Comparison of ENCODE assay signal across 23 mouse cellular contexts in genomic region chr13:35173522-35173921, GRCm38 (mm10).
DNase-seq lines count a peak whose midpoint lies in the region; ATAC-seq and TF ChIP-seq lines count a peak whose summit lies in the region.
"Had no signal": no experiment of that assay in that cellular context is flagged by ENCODE, and none has a peak within 500 bp of the region (broad histone marks: within the 10 kb centered on the region; RNA-seq: fewer than 3 reads in every experiment).

No protein-coding gene starts in this region.

- ATAC-seq in intestine, embryonic 15.5 days, result peak; percentile 68
- ATAC-seq in intestine, postnatal 0 days, result no peak
- no peak for ATAC-seq in forebrain, embryonic 15.5 days (replicated peaks)
- ATAC-seq: activated CD4-positive, CD25-positive, alpha-beta regulatory T cell, adult 4 months; CD4-positive, CD25-positive, alpha-beta regulatory T cell, adult 4 months; forebrain, embryonic 13.5 days; forebrain, embryonic 16.5 days; Patski had no signal

- no peak overlapping the region for H3K9ac ChIP-seq in intestine, embryonic 15.5 days
- no peak overlapping the region for H3K9ac ChIP-seq in intestine, postnatal 0 days (ENCODE audit: low read depth, low read length)
- H3K9ac ChIP-seq in forebrain, embryonic 15.5 days (replicated peaks), result no peak overlapping the region
- H3K9ac ChIP-seq: embryonic facial prominence, embryonic 12.5 days; forebrain, embryonic 13.5 days had no signal

- no peak overlapping the region for H3K4me2 ChIP-seq in intestine, embryonic 15.5 days (replicated peaks)
- no peak overlapping the region for H3K4me2 ChIP-seq in intestine, postnatal 0 days (replicated peaks; ENCODE audit: low read depth)
- H3K4me2 ChIP-seq in forebrain, embryonic 15.5 days (replicated peaks), result no peak overlapping the region
- H3K4me2 ChIP-seq: embryonic facial prominence, embryonic 12.5 days; forebrain, embryonic 13.5 days had no signal

- DNase-seq in heart, embryonic 10.5 days (ENCODE audit: low spot score), result no peak
- DNase-seq in heart, adult 8-10 months (ENCODE audit: low spot score), result no peak
- DNase-seq: adrenal gland, adult 8-10 months; adrenal gland, postnatal 14 days; adrenal gland, postnatal 36 days; B cell, adult 2 months; cerebellum, adult 11-12 months; cerebellum, adult 2 months; cerebellum, adult 9-10 months; cerebellum, postnatal 10 days; cerebellum, postnatal 25 days had no signal

- H3K9me3 ChIP-seq in heart, embryonic 10.5 days, result no peaks in the 10 kb centered on the region
- no peaks in the 10 kb centered on the region for H3K9me3 ChIP-seq in intestine, embryonic 15.5 days
- H3K9me3 ChIP-seq in intestine, postnatal 0 days (ENCODE audit: control insufficient read depth), result no peaks in the 10 kb centered on the region
- no peaks in the 10 kb centered on the region for H3K9me3 ChIP-seq in forebrain, embryonic 15.5 days
- H3K9me3 ChIP-seq: embryonic facial prominence, embryonic 10.5 days; embryonic facial prominence, embryonic 12.5 days; forebrain, embryonic 13.5 days; G1E had no signal

- no peak overlapping the region for H3K4me3 ChIP-seq in heart, embryonic 10.5 days
- H3K4me3 ChIP-seq in intestine, embryonic 15.5 days (replicated peaks), result no peak overlapping the region
- no peak overlapping the region for H3K4me3 ChIP-seq in intestine, postnatal 0 days (ENCODE audit: low read depth, low read length)
- H3K4me3 ChIP-seq in forebrain, embryonic 15.5 days, result no peak overlapping the region
- H3K4me3 ChIP-seq: embryonic facial prominence, embryonic 10.5 days; embryonic facial prominence, embryonic 12.5 days; forebrain, embryonic 13.5 days had no signal

- H3K27me3 ChIP-seq in heart, embryonic 10.5 days (ENCODE audit: insufficient read depth, poor library complexity, severe bottlenecking), result no peaks in the 10 kb centered on the region
- no peaks in the 10 kb centered on the region for H3K27me3 ChIP-seq in intestine, embryonic 15.5 days (replicated peaks)
- H3K27me3 ChIP-seq in intestine, postnatal 0 days (replicated peaks; ENCODE audit: control insufficient read depth, insufficient read depth, low read length), result no peaks in the 10 kb centered on the region
- H3K27me3 ChIP-seq in forebrain, embryonic 15.5 days, result no peaks in the 10 kb centered on the region
- H3K27me3 ChIP-seq: CH12.LX; embryonic facial prominence, embryonic 12.5 days; forebrain, embryonic 13.5 days; Patski had no signal

- H3K4me1 ChIP-seq in heart, embryonic 10.5 days, result peaks cover 23% of the 10 kb centered on the region
- no peaks in the 10 kb centered on the region for H3K4me1 ChIP-seq in intestine, embryonic 15.5 days (replicated peaks)
- H3K4me1 ChIP-seq in intestine, postnatal 0 days (replicated peaks; ENCODE audit: control insufficient read depth, insufficient read depth, low read length), result peaks cover 8% of the 10 kb centered on the region; the same call in 1 of the 2 replicates
- H3K4me1 ChIP-seq in forebrain, embryonic 15.5 days, result no peaks in the 10 kb centered on the region
- H3K4me1 ChIP-seq: forebrain, embryonic 13.5 days had no signal

- H3K36me3 ChIP-seq in heart, embryonic 10.5 days, result no peaks in the 10 kb centered on the region
- H3K36me3 ChIP-seq in intestine, embryonic 15.5 days, result no peaks in the 10 kb centered on the region
- H3K36me3 ChIP-seq in intestine, postnatal 0 days (ENCODE audit: control insufficient read depth, insufficient read depth), result no peaks in the 10 kb centered on the region
- H3K36me3 ChIP-seq in forebrain, embryonic 15.5 days, result no peaks in the 10 kb centered on the region
- H3K36me3 ChIP-seq: embryonic facial prominence, embryonic 10.5 days; embryonic facial prominence, embryonic 12.5 days; G1E had no signal

- 11% methylated on average over 2 of the region's 2 CpGs for WGBS in heart, embryonic 10.5 days
- 26% methylated on average over 2 of the region's 2 CpGs for WGBS in intestine, embryonic 15.5 days
- WGBS in intestine, postnatal 0 days, result 26% methylated on average over 2 of the region's 2 CpGs
- 36% methylated on average over 2 of the region's 2 CpGs for WGBS in forebrain, embryonic 15.5 days

- H3K27ac ChIP-seq in heart, embryonic 10.5 days, result 0 out of 2 replicates have a peak overlapping the region, but pooled peaks have one; percentile 32
- no peak overlapping the region for H3K27ac ChIP-seq in intestine, embryonic 15.5 days
- H3K27ac ChIP-seq in intestine, postnatal 0 days (ENCODE audit: low read depth, low read length), result peak overlapping the region; percentile 35; the same call in 1 of the 2 replicates
- H3K27ac ChIP-seq in forebrain, embryonic 15.5 days (replicated peaks), result no peak overlapping the region
- H3K27ac ChIP-seq: embryonic facial prominence, embryonic 10.5 days; embryonic facial prominence, embryonic 12.5 days; forebrain, embryonic 13.5 days had no signal

- no peak for TF ChIP-seq CTCF in intestine, postnatal 0 days (IDR thresholded peaks at IDR 0.05; ENCODE audit: low read depth)

Comparison
In these comparisons a context has a peak if more than half of its experiments do, and no peak if none do; other contexts are left out.
1. H3K27ac ChIP-seq: peak in heart, embryonic 10.5 days (single experiment) and intestine, postnatal 0 days (single experiment); none in intestine, embryonic 15.5 days (single experiment) and forebrain, embryonic 15.5 days (single experiment).